Mouse (Mus musculus) 416B (cell line): ENCODE results near the gene Uqcr11.
A peak's percentile ranks its signal among the peaks of the same experiment; 100 is the strongest.

Source experiments
- DNase-seq: peaks from one replicate; pipeline ENCODE4 v3.0.0; 2011; ENCODE audit warnings: low read depth

Gene Uqcr11

DNA sequence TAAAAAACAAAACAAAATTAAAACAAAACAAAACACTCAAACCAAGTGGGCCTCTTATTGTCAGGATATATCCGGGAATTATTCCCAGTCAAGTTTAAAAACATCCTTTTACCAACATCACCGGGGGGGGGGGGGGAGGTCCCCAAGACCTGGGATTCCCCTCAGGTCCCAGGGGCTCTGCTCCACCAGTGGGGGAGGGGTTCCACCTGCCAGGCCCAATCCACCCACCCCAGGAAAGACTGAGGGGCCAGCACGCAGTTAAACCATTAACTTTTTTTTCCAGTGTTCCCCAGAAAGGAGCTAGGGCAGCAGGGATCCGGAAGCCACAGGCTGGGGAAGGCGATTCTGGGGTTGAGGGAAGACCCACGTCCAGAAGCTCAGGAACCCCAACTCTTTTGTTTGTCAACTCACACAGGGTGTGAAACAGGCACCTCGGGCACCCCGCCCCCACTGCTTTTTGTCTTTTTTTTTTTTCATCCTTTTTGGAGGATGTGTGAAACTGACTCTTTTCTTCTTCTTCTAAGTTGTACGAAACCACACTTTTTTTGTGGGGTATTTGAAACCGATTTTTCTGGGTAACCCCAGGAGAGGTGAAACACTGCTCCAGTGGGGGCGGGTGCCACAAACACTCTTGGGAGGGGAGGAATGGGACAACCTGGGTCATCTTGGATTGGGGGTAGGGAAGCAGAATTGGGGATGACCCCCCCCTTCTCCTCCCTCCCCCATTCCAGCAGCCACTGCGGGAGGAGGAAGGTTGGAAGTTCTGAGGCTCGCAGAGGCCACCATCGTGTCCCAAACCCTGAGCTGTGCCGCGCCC lies 25.1 kb upstream of the Uqcr11 start:
- DNase-seq, result no peak

DNA sequence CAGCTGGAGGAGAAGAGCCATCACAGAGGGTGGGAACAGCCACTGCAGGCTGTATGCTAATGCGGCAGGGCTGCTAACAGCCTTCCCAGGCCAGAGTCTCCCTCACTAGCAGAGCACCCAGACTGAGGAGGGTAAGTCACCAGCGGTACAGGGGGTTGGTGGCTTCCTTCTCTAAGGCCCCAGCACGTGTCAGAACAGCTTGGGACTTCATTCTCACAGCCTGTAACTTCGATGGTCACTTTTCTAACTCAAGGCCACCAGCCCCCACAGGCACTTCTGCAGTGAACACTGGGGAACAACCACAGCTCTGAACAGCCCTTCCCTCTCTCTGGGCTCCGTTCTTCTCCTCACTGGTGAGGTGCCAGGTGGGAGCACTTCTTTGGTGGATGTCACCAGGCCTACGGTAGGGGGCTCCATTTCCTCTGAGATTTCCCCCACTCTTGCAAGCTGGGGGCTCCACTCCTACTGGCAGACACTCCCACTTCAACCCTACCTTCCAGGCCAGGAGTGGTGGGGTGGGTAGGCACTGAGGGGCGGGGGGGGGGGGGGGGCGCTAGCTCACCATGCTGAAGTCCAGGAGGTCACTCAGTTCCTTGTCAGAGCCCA lies 23.8 kb upstream of the Uqcr11 start:
- DNase-seq, result no peak

DNA sequence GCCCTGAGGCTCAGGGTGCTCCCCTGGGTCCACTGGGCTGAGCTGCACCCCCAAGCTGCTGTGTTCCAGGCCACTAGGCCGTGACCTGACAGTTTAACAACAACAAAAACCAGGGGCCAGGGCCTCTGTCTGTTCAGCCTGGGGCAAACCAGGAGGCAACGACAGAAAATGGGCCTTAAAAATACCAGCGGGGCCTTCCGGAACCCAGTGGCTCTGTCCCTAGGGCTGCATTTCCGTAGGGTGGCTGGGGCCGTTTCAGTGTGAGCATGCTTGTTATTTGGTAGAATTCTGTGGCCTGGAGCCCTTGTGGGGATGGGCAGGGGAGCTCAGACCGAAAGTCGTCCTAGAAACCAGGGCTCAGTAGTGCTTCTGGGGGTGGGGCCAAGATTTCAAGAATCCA lies 23.2 kb upstream of the Uqcr11 start:
- DNase-seq, result no peak

DNA sequence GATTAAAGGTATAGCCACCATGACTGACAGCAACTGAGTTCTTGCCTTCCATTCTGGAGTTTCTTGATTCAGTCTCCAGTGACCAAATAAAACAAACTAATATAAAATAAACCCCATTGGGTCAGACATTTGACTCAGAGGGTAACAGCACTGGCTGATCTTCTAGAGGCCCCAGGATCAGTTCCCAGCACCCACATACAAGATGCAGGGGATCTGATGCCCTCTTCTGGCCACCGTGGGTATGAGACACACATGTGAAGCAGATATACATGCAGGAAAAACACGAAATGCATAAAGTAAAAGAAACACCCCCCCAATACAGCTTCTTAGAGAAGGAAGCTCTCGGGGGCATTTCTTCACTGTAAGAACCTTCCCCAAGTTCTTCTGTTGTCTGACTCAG lies 18.4 kb upstream of the Uqcr11 start:
- no peak for DNase-seq

DNA sequence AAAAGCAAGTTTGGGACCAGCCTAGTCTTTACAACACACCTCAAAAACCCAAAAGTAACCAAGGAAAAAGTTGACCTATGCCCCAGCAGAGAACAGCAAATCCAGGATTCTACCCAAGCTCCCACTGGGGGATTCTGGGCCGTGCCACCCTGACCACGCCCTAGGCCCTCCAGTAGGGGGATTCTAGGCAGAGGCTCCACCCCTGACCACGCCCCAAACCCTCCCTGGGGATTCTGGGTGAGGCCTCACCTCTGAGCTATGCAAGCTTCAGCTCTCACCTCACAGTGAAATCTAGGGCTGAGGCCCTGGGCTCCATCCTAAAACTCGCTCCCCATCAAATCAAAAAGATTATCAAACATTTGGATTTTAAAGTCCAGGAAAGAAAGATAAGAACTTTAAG lies 16.9 kb upstream of the Uqcr11 start:
- no peak for DNase-seq

DNA sequence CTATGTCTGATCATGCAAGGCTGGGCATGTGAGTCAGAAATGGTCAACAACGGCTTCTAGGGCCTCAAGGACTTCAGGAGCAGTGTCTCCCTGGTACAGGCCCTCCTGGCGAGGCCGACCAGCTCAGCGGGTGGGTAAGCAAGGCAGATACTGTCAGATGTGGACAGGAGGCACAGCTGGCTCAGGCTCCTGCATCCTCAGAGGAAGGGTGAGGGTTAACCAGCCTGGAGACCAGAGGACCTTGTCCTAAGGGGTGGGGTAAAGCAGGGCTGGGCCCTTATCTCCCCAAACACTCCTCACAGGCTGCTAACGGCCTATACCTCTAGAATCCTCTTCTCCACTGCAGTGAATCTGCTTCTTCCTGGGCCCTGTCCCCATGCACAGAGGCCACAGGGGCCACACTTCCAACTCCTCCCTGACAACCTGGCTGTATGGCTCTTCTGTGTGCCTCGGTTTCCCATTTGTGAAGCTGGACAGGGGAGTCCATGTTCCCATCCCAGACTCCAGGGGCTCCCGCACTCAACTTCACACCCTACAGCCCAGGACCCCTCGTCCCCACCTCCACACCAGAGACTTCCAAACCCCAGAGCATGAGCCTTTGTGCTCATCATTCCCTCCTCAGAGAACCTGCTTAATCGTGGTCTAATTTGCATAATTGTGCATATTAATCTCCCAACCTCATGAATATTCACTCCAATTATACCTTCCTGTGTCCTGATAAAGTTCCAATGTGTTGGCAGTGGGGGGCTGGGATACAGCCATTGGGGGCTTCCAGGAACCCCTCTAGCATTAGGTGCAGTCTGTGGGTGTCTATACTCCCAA lies 15.2 kb upstream of the Uqcr11 start:
- DNase-seq, result no peak

DNA sequence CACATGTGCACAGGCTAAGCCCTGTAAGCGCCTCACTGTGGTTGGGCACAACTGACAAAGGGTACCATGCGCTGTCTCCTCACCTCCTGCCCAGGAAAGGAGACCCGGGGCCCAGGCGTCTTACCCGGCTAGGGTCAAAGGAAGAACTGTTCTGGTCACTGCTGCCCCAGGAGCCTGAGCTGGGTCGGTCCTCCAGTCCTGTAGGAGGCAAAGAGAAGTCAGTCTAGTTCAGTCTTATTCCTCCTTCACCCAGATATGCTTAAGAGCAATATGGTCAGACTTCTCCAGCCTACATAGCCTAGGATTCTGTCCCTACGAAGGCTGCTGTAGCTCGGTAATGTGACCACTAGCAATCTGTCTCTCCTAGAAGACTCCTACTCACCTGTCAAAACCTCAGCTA lies 14.6 kb upstream of the Uqcr11 start:
- no peak for DNase-seq

DNA sequence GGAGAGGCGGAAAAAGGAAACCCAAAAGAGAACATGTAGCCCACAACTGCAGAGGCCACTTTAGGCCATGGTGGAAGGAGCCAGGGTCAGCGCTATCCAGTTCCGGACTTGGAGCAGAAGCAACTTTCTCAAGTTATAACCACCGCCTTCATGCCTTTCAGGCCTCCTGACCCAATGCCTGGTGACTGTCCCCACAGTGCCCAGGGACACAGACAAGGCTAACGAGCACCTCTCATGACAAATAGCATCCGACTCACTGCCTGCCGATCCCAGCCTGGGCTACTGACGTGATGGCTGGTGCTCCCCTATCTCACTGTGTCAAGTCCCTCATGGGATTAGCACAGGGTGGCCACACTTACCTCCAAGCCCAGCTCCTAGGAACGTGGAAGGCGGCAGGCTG lies 14.1 kb upstream of the Uqcr11 start:
- no peak for DNase-seq

DNA sequence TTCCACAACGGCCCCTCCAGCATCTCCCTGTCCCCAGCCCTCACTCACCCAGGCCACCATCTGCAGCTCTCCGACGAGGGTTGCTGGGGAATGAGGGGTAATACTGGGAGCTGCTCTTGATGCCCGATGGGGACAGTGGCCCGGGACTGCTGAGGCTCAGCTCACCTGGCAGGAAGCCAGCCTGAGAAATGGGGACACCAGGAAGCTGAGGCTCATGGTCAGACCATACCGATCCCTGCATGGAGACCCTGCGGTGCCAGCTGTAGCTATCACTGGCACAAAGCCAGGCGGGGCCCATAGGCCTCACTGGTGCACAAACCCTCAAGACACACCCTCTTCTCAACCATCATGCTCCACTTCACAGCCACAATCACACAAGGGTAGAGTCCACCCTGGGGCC lies 12.8 kb upstream of the Uqcr11 start:
- DNase-seq, result no peak

DNA sequence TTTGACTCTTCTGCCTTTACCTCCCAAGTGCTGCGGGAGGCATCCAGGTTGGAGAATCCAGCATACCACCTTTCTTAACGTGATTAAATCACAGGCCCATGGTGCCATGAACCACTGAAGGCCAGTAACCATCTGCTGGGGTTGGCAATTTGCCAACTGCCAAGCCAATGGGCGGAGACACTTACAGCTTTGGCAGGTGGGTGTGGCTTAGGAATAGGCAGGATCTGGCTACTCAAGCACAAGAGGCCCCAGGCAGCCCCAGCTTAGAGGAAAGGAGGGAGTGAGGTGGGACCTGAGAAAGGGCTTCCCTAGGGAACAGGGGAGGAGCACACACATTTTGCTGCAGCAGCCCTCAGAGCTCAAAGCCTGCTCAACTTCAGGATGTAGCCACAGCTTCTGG lies 11.7 kb upstream of the Uqcr11 start:
- peak; percentile 76 for DNase-seq

DNA sequence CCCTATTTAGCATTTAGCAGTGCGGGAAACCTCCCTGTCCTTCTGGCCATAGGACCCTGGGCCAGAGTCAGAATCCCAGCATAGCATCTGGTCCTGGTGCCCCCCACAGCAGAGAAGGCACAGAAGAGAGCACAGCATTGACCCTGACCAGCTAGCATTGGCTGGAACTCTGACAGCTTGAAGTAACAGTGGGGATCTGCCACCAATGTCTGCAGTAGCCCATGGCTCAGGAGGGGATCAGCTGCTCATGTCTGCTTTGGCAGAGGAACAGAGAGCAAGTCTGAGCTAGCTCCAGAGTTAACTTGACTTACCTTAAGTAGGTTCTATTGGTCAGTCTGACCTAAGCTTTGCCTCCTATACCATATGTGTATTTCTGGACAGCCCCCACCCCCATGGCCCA lies 11.2 kb upstream of the Uqcr11 start:
- DNase-seq, result no peak

DNA sequence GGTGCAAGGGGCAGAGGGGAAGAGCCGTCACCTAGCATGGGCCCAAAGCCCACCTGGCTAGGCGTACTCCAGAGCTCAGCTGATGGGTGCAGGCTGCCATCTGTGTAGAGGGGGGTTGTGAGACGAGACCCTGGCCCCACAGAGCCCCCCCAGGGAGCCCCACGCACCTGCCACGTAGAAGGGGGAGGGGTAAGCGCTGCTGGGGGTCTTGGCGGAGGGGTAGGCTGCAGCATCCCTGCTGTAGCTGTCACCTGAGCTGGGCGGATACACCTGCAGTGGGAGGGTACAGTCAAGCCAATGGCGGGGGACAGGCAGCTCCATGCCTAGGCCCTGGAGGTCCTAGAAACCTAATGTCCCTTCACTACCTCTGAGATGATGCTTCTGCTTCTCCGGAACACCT lies 10.7 kb upstream of the Uqcr11 start:
- DNase-seq, result no peak

DNA sequence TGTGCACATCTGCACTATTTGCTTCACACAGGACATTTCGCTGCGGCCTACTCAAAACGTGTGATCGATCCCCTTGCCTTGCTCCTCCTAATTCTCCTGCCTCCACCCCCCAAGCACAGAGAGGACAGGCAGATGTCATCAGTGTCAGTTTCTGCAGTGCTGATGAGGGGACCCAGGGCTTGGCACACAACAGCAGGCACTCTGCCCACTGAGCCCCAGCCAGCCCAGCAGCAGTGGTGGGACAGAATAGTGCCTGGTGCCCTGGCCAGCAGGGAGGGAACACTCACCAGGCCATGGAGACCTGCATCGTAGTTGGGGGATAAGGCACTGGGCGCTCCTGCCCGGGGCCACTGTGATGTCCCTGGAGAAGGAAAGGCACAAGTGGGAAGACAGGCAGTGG lies 8.9 kb upstream of the Uqcr11 start:
- DNase-seq, result no peak

DNA sequence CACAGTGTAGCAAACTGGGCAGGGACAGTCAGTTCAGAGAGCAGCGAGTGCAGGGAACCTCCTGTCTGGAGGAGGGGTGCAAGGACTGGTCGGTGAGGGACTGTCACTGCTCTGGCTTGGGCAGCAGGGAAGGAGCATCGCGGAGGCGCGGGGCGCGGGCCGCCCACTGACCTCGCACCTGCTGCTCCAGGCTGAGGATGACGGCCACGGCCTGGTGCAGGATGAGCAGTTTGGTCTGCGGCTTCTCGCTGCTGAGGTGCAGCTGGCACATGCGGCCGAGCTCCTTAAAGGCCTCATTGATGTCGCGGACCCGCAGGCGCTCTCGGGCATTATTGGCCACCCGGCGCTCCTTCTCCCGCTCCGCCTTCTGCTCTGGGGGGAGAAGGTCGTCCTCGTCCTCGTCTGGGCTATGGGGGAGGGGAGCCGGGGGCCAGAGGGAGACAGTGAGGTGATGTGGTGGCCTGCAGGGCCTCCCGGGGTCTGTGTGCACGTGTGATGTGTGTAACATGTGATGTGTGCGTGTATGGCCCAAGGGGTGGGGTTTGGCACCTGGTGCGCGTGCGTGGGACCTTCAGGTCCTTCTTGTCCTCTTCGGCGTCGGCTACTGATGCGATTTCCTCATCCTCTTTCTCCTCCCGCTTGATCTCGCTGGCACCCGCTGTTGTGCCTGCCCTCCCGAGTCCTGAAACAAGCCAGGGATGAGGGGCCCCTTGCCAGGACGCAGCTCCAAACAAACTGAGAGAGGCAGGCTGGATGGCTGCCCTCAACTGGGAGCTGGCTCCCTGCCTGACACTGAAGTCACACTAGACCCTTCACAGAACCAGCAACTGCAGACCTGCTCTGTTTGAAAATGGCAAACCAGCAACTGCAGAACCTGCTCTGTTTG lies 6.3 kb upstream of the Uqcr11 start:
- DNase-seq, result no peak

DNA sequence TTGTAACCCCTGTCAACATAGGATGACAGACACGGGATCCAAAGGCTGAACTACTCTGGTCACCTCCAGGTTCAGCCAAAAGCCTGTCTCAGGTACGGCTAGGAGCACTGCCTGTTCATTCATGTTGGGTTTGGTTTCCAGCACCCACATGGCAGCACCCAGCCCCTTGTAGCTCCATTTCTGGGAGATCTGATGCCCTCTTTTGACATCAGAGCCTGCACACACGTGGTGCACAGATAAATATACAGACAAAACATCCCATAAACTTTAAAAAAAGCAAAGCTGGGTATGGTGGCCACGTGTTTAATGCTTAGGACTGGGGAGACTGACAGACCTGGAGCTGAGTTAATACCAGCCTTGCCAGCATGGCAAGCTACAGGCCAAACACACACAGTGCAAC lies 1.3 kb upstream of the Uqcr11 start:
- no peak for DNase-seq

DNA sequence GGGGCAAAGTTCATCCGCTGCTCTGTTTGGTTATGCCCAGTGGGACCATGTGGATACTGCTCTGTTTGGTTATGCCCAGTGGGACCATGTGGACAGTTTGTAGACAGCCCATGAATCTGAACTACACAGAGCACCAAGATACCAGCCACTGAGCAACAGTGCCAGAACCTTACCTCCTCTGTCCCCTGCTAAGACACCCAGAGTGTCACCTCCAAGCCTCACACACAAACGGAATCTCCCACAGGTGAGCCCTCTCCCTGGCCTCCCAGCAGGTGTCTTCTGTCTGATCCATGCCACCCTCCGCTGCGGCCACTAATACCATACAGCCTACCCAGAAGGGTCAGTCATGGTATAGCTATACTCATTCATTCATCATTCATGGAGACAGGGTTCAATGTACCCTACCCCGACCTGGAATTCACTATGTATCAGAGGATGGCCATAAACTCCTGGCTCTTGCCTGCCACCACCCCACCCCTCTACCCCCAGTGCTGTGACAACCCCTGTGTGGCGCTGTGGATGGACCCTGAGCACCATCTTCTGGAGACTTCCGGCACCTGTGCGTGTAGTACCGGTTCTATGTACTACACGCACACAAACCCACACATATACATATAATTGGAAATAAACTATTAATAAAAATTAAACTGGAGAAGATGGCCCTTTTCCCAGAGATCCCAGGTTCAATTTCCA lies 1.0 kb downstream of the Uqcr11 start:
- no peak for DNase-seq

DNA sequence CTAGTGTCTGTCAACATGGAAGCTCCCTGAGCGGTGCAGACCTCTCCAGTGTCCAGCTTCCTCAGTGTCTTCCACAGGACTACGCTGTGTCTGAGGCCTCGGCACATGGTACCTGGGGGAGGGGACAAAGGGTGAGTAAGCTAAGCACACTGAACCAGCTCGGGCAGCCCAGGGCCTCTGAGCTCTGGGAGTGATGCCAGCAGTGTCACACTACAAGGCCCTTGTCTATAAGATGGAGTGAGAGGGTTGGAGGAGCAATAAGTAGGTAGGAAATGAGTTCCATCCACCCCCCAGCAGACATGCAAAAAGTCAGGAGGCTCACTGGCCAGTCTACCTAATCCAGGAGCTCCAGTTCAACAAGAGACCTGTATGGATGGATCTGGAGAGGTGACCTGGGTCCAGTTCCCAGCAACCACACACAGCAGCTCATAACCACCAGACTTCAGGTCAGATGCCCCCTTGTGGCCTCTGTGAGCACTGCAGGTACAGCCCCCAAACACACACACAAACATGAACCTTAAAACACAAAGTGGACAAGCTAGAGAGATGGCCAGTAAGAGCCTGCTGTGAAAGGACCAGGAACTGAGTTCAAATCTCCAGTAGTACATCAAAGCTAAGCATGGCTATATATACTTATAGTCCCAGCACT lies 3.5 kb downstream of the Uqcr11 start:
- peak; percentile 64 for DNase-seq

DNA sequence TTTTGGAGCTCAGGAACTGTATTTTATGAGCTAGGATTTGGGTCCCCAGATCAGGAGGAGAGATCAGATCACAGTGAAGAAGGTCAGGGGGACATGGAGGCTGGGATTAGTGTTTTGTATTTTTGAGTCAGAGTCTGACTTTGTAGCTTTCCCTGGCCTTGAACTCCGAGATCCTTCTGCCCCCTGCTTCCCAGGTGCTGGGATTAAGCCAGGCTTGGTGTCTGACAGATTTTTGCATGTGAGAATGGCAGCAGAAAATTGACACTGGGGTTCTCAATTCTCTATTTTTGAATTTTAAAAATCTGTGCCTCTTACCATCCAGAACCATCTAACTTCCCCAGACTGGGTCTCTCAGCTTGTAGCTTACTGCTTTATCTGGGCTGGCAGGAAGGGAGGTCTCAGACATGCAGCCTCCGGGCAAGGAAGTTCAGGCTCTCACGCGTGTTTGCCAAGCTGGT lies 5.9 kb downstream of the Uqcr11 start:
- DNase-seq, result no peak

DNA sequence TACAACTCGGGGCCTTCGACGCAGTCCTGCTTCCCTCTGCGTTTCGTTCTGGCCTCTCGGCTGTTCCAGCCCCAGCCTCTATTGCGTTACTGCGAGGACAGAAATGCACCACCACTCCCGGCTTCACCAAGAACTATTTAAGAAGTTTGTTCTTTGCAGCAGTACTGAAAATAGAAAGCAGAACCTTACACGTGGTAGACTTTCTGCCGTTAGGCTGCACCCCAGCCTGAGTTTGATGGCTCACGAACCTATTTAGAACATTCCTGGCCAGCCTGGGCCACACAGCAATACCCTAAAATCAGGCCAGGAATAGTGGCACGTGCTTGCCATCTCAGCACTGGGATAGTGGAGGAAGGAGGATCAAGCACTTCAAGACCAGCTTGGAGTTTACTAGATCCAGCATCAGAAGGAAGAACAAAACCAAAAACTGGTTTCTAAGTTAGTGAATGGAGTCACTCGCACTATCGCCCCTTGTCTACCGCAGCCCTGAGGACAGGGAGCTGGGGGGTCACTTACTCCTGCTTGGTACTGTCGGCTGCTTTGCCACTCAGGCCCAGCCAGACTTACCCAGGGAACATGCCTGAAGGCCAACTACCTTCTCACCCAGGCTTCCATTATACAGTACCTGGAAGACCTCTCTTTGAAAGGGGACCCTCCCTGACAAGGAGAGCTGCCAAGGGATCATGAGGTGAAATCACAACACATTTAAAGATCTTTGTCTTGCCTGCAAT lies 6.5 kb downstream of the Uqcr11 start:
- DNase-seq, result no peak
